Mouse (Mus musculus): ENCODE results near the gene Spc24.
"Not testable (repeated sequence)": the region's sequence is repeated elsewhere in the genome, so short reads cannot be mapped to it uniquely, and the experiment has no call there.

Gene Spc24

GRCm38 (mm10) chr9:21760155-21761088 lies at the start of gene Spc24:
Gene Spc24 (minus strand): TSS chr9:21760303.
- in situ Hi-C loops (cut with MboI, MseI): no loop called here

GRCm38 (mm10) chr9:21808561-21808960 lies 48.5 kb upstream of the Spc24 start:
- in situ Hi-C loops (cut with MboI, MseI): no loop called here

GRCm38 (mm10) chr9:21806976-21807375 lies 46.9 kb upstream of the Spc24 start:
- in situ Hi-C loops (cut with MboI, MseI): no loop called here

DNA sequence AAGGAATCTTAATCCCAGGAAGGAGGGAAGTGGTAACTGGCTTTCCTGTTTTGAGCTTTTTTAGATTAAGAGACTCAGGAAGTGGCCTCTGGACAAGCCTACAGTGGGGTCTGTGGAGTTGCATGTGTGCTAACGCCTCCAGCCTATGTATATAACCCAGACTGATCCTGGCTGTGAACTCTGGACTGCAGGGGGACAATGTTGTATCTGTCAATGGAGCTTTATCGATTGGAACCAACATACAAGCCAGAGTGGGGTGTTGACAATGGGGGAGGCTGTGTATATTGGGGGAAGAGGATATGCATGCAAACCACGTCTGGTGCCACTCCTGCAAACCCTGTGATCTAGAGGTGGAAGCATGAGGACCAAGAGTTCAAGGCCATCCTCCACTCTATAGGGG lies 46.3 kb upstream of the Spc24 start:
- in situ Hi-C loops (cut with MboI, MseI): no loop called here

- in situ Hi-C loops (cut with MboI, MseI): no loop called here
Observed at GRCm38 (mm10) chr9:21803986-21804644, 44.0 kb upstream of the Spc24 start.

- in situ Hi-C loops (cut with MboI, MseI): no loop called here
Observed at GRCm38 (mm10) chr9:21801591-21801990, 41.5 kb upstream of the Spc24 start.

DNA sequence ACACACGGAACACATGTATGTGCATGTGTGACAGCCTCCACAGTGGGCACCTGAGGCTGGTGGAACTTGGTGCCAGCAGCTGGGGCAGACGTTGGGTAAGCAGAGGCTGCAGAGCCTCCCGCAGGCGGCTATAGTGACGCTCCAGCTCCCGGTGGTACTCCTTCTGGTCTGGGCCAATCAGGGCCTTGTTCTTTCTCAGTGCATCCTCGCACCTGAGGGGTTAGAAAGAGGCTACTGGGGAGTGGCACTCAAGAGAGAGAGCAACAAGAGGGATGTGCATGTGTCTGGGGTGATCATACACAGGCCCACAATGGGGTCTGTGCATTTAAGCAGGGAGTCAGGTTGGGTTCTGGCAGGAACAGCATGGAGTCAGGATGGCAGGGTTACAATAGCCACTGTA lies 41.0 kb upstream of the Spc24 start:
- in situ Hi-C loops (cut with MboI, MseI): no loop called here

DNA sequence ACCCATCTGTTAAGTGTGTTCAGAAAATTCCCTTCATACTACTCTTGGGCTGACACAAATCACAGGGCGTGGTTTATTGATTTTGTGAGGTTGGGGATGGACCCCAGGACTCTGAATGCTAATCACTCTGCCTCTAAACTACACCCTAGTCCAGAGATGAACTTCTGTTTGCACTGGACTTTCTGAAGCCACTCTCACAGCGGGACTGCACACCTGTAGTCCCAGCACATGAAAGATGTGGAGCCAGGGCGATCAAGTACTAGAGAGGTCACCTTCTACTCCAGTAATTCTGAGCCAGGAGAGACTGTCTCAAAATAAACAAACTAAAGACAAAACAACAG lies 38.9 kb upstream of the Spc24 start:
- in situ Hi-C loops (cut with MboI, MseI): no loop called here

GRCm38 (mm10) chr9:21798345-21799009 lies 38.4 kb upstream of the Spc24 start, which contains the start of gene Kank2:
Gene Kank2 (minus strand): TSS chr9:21798744.
- in situ Hi-C loops (cut with MboI, MseI): no loop called here

DNA sequence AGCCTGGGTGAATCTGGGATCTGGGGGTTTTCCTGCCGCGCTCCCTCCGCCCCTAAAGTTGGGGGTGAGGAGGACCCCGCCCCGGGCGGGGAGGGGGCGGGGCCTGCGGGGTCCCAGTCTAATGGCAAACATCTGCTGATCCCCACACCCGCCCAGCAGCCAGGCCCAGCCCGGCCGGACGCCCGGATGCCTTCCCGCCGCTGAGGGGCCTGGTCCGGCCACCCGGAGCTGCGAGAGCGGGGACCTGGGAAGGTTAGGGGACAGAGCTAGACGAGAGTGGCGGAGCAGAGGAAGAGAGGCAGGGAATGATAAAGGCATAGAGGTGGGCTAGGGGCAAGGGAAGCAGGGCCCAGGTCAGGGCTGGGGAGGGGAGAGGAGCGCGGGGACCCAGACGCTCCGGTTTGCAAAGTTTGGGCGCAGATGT lies 37.8 kb upstream of the Spc24 start:
- in situ Hi-C loops (cut with MboI, MseI): no loop called here

DNA sequence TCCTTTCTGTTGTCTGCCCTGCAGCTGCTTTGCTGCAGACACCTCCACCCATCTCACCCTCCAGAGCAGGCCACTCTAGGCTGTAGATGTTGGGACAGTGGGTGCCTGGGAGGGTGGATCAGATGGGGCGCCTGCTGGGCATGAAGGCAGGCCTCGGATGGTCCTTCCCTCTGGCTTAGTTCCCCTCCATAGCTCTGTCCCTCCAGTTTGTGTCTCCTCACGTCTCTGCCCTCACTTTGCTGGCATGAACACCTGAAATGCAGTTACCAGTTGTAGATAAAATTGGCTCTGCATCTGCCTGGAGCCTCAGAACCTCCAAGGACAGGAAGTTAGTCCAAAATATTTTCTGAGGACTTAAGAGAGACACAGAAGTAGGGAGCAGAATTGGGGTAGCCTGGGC lies 36.8 kb upstream of the Spc24 start:
- in situ Hi-C loops (cut with MboI, MseI): no loop called here

GRCm38 (mm10) chr9:21796259-21796658 lies 36.2 kb upstream of the Spc24 start:
- in situ Hi-C loops (cut with MboI, MseI): no loop called here

DNA sequence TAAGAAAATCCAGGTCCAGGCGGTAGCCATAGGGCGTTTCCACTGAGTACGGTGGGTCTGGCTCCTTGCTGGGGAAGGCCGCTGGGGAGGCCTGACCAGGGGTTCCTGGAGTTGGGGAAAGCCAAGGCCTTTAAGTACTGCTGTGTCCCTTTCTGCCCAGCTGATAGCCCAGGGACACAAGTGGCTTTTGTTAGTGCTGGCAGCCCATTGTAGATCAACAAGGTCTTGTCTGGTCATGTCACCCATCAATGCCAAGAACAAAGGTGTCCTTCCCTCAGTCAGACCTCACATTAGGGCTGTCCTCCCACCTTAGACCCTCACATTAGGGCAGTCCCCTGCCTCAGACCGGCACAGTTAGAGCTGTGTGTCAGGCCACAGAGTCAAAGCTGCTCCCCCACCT lies 35.5 kb upstream of the Spc24 start:
- in situ Hi-C loops (cut with MboI, MseI): no loop called here

DNA sequence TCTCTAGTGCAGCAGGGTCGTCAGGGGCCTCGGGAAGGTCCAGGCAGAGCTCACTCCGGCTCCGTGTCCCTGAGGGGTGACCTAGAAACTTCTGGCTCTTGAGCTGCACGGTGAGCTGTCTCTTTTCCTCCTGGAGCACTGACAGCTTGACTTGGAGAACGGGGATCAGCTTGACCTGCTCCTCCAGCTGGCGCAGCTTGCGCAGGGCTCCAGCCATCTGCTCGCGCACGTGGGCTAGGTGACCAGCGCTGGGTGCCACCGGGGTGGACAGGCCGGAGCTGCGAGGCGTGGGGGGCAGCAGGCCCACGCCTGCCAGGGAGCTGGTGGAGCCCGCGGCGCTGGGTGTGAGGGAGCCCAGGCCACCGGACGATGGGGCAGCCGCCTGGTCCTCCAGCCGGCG lies 34.8 kb upstream of the Spc24 start:
- in situ Hi-C loops (cut with MboI, MseI): no loop called here

- in situ Hi-C loops (cut with MboI, MseI): no loop called here
Observed at GRCm38 (mm10) chr9:21794344-21794834, 34.3 kb upstream of the Spc24 start.

DNA sequence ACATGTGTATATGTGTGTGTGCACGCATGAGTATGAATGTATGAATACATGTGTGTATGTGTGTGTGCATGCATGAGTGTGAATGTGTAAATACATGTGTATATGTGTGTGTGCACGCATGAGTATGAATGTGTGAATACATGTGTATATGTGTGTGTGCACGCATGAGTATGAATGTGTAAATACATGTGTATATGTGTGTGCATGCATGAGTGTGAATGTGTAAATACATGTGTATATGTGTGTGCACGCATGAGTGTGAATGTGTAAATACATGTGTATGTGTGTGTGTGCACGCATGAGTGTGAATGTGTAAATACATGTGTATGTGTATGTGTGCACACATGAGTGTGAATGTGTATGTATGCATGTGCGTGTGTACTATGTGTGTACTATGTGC lies 33.4 kb upstream of the Spc24 start:
- in situ Hi-C loops (cut with MboI, MseI): not testable (repeated sequence)

DNA sequence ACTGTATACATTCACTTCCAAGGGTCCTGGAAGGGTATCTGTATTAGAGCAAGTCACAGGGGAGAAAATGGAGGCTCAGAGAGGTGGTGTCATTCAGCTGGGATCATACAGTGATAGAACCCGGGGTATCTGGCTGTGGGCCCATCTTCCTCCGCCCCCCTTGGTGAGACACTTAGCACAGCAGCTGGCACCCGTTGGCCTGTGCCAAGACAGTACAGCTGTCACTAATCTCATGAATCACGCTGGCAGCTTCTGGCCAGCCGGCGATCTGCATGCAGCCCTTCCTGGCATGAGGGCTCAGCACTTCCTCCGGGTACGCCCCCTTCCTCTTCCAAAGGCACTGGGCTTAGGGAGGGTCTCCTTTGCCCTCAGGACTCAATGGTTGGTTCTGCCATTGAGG lies 32.5 kb upstream of the Spc24 start:
- in situ Hi-C loops (cut with MboI, MseI): no loop called here

GRCm38 (mm10) chr9:21791861-21792260 lies 31.8 kb upstream of the Spc24 start:
- in situ Hi-C loops (cut with MboI, MseI): no loop called here

DNA sequence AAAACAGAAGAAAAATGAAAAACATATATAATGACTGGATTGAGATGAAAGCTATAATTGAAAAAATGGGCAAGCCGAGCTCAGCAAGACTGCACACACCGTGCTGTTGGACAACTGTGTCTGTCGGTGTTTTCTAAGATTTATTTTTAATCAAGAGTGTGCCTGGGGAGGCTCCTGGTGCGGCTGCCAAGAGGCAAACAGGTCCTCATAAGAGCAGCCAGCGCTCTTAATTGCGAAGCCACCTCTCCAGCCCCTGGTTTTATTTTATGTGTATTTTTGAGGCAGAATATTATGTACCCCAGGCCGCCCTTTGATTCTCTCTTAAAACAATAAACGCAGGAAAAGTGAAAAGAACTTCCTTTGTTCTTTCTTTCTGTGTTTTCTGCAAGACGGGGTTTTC lies 28.1 kb upstream of the Spc24 start:
- in situ Hi-C loops (cut with MboI, MseI): no loop called here

DNA sequence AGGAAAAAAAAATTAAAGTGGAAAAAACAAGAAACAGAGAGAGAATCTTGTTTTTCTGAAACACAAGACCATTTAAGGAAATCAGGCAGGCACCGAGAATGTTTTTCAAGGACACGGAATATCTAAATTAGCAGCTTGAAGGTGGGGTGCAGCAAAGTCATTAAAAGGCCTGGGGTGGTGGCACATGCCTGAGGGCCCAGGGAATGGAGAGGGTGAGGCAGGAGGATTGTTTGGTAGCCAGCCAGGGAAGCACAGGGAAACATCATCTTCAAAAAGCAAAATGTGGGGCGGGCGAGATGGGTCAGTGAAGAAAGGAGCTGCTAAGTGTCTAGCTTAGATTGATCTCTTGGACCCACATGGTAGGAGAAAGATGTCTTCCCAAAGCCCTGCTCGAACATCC lies 27.6 kb upstream of the Spc24 start:
- in situ Hi-C loops (cut with MboI, MseI): no loop called here

GRCm38 (mm10) chr9:21786906-21787305 lies 26.8 kb upstream of the Spc24 start:
- in situ Hi-C loops (cut with MboI, MseI): no loop called here

DNA sequence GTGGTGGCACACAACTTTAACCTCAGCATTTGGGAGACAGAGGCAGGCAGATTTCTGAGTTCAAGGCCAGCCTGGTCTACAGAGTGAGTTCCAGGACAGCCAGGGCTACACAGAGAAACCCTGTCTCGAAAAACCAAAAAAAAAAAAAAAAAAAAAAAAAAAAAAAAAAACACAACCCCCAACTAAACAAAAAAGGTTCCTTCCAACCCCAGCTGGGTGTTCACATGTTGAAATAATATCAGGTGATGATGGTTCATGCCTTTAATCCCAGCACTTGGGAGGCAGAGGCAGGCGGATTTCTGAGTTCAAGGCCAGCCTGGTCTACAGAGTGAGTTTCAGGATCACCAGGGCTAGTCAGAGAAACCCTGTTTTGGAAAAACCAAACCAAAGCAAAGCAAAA lies 26.2 kb upstream of the Spc24 start:
- in situ Hi-C loops (cut with MboI, MseI): not testable (repeated sequence)
